ENCODE assay signal across 11 mouse cellular contexts in the genomic region with DNA sequence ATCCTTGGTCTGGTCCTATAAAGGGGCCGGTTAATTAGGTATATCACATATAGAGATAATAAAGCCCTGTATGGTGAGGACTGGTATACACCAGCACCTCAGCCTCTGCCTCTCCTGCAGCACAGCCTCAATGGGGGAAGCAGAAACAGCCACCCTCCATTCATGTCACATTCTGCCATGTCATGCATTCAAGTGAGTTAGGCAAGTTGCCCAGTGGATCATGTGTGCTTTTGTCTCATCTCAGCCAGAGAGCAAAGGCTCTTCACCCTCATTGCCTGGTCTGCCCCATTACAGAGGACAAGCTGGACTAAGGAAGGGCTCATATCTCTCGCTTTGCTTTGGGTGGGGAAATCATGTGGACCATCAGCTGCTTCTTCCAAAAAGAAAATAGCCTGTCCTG.
DNase-seq lines count a peak whose midpoint lies in the region; TF ChIP-seq lines count a peak whose summit lies in the region.
"Had no signal": no experiment of that assay in that cellular context is flagged by ENCODE, and none has a peak within 500 bp of the region (broad histone marks: within the 10 kb centered on the region; RNA-seq: fewer than 3 reads in every experiment).

No protein-coding gene starts in this region.

- no peaks in the 10 kb centered on the region for H3K27me3 ChIP-seq in liver, adult 2 months (ENCODE audit: control insufficient read depth, insufficient read depth, low read length)

- no peaks in the 10 kb centered on the region for H3K36me3 ChIP-seq in liver, adult 2 months (ENCODE audit: control insufficient read depth, insufficient read depth, low read length)

- no peak overlapping the region for H3K9ac ChIP-seq in liver, adult 2 months (ENCODE audit: low read depth, low read length)

- H3K4me3 ChIP-seq in liver, adult 2 months (ENCODE audit: insufficient read depth, low read depth, low read length), result no peak overlapping the region

- TF ChIP-seq CTCF in liver, adult 2 months (IDR thresholded peaks at IDR 0.05; ENCODE audit: low read depth, low read length), result no peak
- TF ChIP-seq CTCF in brain, embryonic 14.5 days (IDR thresholded peaks at IDR 0.05; ENCODE audit: borderline replicate concordance, extremely low read depth, insufficient read depth, insufficient read length), result no peak

- no peaks in the 10 kb centered on the region for H3K79me2 ChIP-seq in liver, adult 2 months (ENCODE audit: control insufficient read depth, insufficient read depth, low read length)

- 75% methylated on average over 2 of the region's 2 CpGs for WGBS in liver, adult 2 months

- no peak for TF ChIP-seq POLR2A in liver, adult 2 months (IDR thresholded peaks at IDR 0.05; ENCODE audit: extremely low read depth, insufficient read depth, low read length)
- no peak for TF ChIP-seq POLR2A in brain, embryonic 14.5 days (IDR thresholded peaks at IDR 0.05; ENCODE audit: borderline replicate concordance, extremely low read depth, insufficient read depth, insufficient read length, poor library complexity, severe bottlenecking)

- H3K4me1 ChIP-seq in liver, adult 2 months (ENCODE audit: control insufficient read depth, insufficient read depth, low read length), result no peaks in the 10 kb centered on the region

- intact Hi-C loops in heart, postnatal 36 days (cut with DNase I), result no loop called here

- peak; percentile 57 to 63 for DNase-seq in heart, adult 18-20 months
- no peak for DNase-seq in heart, postnatal 36 days
- peak; percentile 23 for DNase-seq in liver, adult 2 months (ENCODE audit: extremely low read depth, low read depth, low spot score)
- no peak for DNase-seq in liver
- DNase-seq in brain, embryonic 14.5 days (ENCODE audit: low read depth), result peak; percentile 83
- peak; percentile 58 to 73 for DNase-seq in kidney, postnatal 36 days
- no peak for DNase-seq in gastrocnemius, postnatal 10 days
- no peak for DNase-seq in spleen, postnatal 4 days (ENCODE audit: low spot score in 2 of 2)
- DNase-seq: adrenal gland, adult 2 months; cerebellum, adult 11 months; right cerebral cortex, postnatal 4 days had no signal

- no peak overlapping the region for H3K27ac ChIP-seq in liver, adult 2 months (replicated peaks; ENCODE audit: insufficient read depth, low read depth, low read length)

Comparison
In these comparisons a context has a peak if more than half of its experiments do, and no peak if none do; other contexts are left out.
1. DNase-seq: peak in heart, adult 18-20 months (2 of 2), liver, adult 2 months (single experiment), brain, embryonic 14.5 days (single experiment) and kidney, postnatal 36 days (2 of 2); none in heart, postnatal 36 days (0 of 2), liver (single experiment), gastrocnemius, postnatal 10 days (single experiment) and spleen, postnatal 4 days (0 of 2).